Mouse (Mus musculus): Measurements from ENCODE around the gene Atp8a2. TPM values are rescaled to one million over a fixed set of nuclear protein-coding genes. Genes with fewer than 3 reads are reported as not detected.

Gene Atp8a2
- polyA plus RNA-seq, 1 experiment from 2014 or later, result 9.0 TPM

DNA sequence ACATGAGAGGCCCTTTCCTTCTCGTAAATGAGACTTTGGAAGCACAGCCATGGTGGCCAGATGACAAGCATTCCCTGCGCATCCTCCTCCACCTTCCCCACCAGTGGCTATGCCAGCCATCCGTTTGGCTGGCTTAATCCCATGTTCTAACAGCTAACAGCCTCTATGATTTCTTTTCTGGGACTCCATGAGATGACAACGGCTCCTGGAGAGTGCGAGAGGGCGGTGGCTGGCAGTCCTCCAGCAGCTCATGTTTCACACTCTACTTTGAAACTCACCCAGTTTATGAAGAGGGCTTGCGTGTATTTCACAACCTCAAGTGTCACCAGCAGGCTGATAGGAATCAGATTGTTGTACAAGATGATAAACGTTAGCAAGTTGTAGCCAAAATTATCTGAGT lies 170.3 kb downstream of the Atp8a2 start:
- H3K4me3 ChIP-seq (ENCODE audit: low read depth, low read length), result no peak overlapping the region
- no peak overlapping the region for H3K27ac ChIP-seq (ENCODE audit: low read depth, low read length)
- no peaks in the 10 kb centered on the region for H3K9me3 ChIP-seq (ENCODE audit: control insufficient read depth, low read length)
- 82% methylated on average over 8 of the region's 8 CpGs for WGBS
- DNase-seq (ENCODE audit: low spot score) (no peak), ATAC-seq (ENCODE audit: insufficient read depth, low FRiP score, low TSS enrichment) (no peak)
- H3K4me2 ChIP-seq (ENCODE audit: low read depth), result no peak overlapping the region
- H3K9ac ChIP-seq (ENCODE audit: low read length), result no peak overlapping the region
- no peaks in the 10 kb centered on the region for H3K36me3 ChIP-seq (ENCODE audit: control insufficient read depth, insufficient read depth, low read length)
- no peaks in the 10 kb centered on the region for H3K4me1 ChIP-seq (ENCODE audit: control insufficient read depth, insufficient read depth, low read length)
- H3K27me3 ChIP-seq (ENCODE audit: control insufficient read depth, insufficient read depth, low read length), result no peaks in the 10 kb centered on the region

DNA sequence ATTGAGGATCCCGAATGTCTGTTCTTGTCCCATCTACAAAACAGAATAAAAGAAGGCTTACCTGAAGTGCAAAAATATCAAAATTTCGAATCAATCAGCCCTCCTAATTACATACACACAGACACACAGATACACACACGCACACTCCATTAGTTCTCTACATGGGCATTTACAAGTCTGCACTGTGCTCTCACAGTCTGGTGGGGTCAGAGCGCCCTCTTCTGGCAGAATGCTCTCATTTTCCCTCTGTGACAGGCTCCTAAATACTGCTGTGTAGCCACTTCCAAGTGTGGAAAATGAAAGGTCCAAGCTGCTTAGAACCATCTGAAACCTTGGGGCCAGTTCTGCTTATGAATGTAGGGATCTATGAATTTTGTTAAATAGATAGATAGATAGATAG lies 181.1 kb downstream of the Atp8a2 start:
- no peaks in the 10 kb centered on the region for H3K27me3 ChIP-seq (ENCODE audit: control insufficient read depth, insufficient read depth, low read length)
- ATAC-seq (ENCODE audit: insufficient read depth, low FRiP score, low TSS enrichment), result 0 out of 2 replicates have a peak, but pooled peaks have one; percentile 74

DNA sequence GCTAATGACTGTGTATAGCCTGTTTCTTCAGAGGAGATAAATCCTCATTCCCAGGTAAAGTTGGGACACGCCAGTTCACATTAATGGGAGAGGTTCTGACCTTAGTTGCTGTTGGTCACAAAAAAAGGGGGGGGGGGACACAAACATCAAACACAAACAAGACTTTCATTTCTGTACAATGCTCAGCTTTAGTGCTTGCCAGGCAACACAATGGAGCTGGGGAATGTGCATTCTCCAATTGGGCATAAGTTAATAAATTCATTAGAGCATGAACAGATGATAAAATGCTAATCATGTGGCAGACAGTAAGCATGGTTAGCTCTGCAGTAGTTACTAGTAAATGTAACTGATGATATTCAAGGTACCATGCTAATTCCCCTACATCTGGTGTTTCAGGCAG lies 195.2 kb downstream of the Atp8a2 start:
- Histone ChIP-seq H3K36me3 (ENCODE audit: control insufficient read depth, insufficient read depth, low read length) (no peaks in the 10 kb centered on the region), H3K27me3 (ENCODE audit: control insufficient read depth, insufficient read depth, low read length) (no peaks in the 10 kb centered on the region), H3K9me3 (ENCODE audit: control insufficient read depth, low read length) (no peaks in the 10 kb centered on the region), H3K4me2 (ENCODE audit: low read depth) (no peak overlapping the region), H3K27ac (ENCODE audit: low read depth, low read length) (no peak overlapping the region), H3K4me3 (ENCODE audit: low read depth, low read length) (no peak overlapping the region), H3K4me1 (ENCODE audit: control insufficient read depth, insufficient read depth, low read length) (no peaks in the 10 kb centered on the region), H3K9ac (ENCODE audit: low read length) (no peak overlapping the region)
- DNase-seq (ENCODE audit: low spot score) (no peak), ATAC-seq (ENCODE audit: insufficient read depth, low FRiP score, low TSS enrichment) (no peak)
- WGBS, result 84% methylated on average over 1 of the region's 1 CpGs

More for the DNA sequence above, 181.1 kb downstream of the Atp8a2 start:
- peak; percentile 81 for DNase-seq (ENCODE audit: low spot score)
- Histone ChIP-seq H3K27ac (ENCODE audit: low read depth, low read length) (no peak overlapping the region), H3K4me2 (ENCODE audit: low read depth) (no peak overlapping the region), H3K9ac (ENCODE audit: low read length) (no peak overlapping the region), H3K9me3 (ENCODE audit: control insufficient read depth, low read length) (no peaks in the 10 kb centered on the region), H3K4me3 (ENCODE audit: low read depth, low read length) (no peak overlapping the region), H3K36me3 (ENCODE audit: control insufficient read depth, insufficient read depth, low read length) (no peaks in the 10 kb centered on the region), H3K4me1 (ENCODE audit: control insufficient read depth, insufficient read depth, low read length) (no peaks in the 10 kb centered on the region)
- 35% methylated on average over 4 of the region's 4 CpGs for WGBS

DNA sequence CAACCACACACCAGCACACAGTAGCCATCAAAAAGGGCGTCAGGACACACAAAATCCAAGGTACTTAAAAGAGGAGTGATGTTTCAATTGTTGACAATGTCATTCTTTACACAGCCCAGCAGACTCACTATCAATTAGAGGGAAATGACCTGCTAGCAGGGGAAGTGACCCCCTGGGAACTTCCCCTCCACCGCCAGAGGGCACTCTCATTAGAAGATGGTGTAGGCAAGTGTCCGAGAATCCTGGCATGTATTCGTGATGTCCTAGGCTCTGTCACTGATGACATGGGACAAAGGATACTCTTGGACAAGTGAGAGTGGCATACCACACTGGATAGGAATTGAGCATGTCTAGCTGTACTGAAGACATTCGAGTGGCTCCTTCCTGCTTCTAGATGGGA lies 208.1 kb downstream of the Atp8a2 start:
- DNase-seq (ENCODE audit: low spot score) (no peak), ATAC-seq (ENCODE audit: insufficient read depth, low FRiP score, low TSS enrichment) (no peak)
- Histone ChIP-seq H3K27ac (ENCODE audit: low read depth, low read length) (no peak overlapping the region), H3K36me3 (ENCODE audit: control insufficient read depth, insufficient read depth, low read length) (no peaks in the 10 kb centered on the region), H3K4me3 (ENCODE audit: low read depth, low read length) (no peak overlapping the region), H3K9ac (ENCODE audit: low read length) (no peak overlapping the region), H3K4me2 (ENCODE audit: low read depth) (no peak overlapping the region), H3K9me3 (ENCODE audit: control insufficient read depth, low read length) (no peaks in the 10 kb centered on the region), H3K4me1 (ENCODE audit: control insufficient read depth, insufficient read depth, low read length) (no peaks in the 10 kb centered on the region), H3K27me3 (ENCODE audit: control insufficient read depth, insufficient read depth, low read length) (no peaks in the 10 kb centered on the region)
- WGBS, result 59% methylated on average over 5 of the region's 5 CpGs

DNA sequence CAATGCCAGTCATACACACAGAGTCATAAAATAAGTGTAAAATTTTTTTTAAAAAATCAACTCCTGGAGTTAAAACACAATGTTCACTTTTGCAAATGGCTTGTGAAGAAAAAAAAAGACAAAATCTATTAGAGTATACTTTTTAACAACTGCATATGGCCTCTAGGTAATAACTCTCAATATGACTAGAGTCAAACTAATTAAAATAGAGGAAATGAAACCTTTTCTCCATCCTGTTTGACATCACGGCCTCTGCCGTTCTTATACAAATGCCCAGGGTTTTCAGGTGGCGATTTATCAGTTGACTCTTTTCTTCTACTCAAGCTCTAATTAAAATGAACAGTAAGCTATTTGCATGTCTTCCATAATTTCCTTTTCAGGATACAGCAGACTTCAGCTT lies 209.0 kb downstream of the Atp8a2 start:
- 90% methylated on average over 3 of the region's 3 CpGs for WGBS

DNA sequence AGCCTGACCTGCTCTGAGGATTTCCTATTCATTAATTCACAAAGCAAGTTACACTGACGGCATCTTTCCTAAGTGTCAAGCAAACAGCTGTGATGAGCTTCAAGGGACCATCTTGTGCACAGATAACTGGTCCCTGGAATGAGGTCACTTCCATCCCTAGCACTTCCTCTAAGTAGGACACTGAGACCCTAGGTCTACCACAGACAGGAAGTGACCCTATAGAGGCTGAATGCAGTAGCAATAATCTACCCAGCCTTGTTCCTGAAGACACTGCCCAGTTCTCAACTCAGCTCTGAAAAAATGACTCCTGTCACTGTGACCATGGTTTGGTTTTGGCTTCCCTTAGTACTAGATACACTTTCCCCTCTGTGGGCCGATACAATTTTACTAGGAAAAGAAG lies 219.0 kb downstream of the Atp8a2 start:
- no peak overlapping the region for H3K4me2 ChIP-seq (ENCODE audit: low read depth)
- H3K27ac ChIP-seq (ENCODE audit: low read depth, low read length), result no peak overlapping the region
- WGBS, result 58% methylated on average over 2 of the region's 2 CpGs
- no peaks in the 10 kb centered on the region for H3K36me3 ChIP-seq (ENCODE audit: control insufficient read depth, insufficient read depth, low read length)
- ATAC-seq (ENCODE audit: insufficient read depth, low FRiP score, low TSS enrichment) (no peak), DNase-seq (ENCODE audit: low spot score) (no peak)
- no peaks in the 10 kb centered on the region for H3K9me3 ChIP-seq (ENCODE audit: control insufficient read depth, low read length)
- no peaks in the 10 kb centered on the region for H3K4me1 ChIP-seq (ENCODE audit: control insufficient read depth, insufficient read depth, low read length)
- H3K27me3 ChIP-seq (ENCODE audit: control insufficient read depth, insufficient read depth, low read length), result no peaks in the 10 kb centered on the region
- no peak overlapping the region for H3K9ac ChIP-seq (ENCODE audit: low read length)
- H3K4me3 ChIP-seq (ENCODE audit: low read depth, low read length), result no peak overlapping the region

More for the DNA sequence above, 209.0 kb downstream of the Atp8a2 start:
- DNase-seq (ENCODE audit: low spot score) (no peak), ATAC-seq (ENCODE audit: insufficient read depth, low FRiP score, low TSS enrichment) (no peak)
- Histone ChIP-seq H3K9ac (ENCODE audit: low read length) (no peak overlapping the region), H3K4me1 (ENCODE audit: control insufficient read depth, insufficient read depth, low read length) (no peaks in the 10 kb centered on the region), H3K36me3 (ENCODE audit: control insufficient read depth, insufficient read depth, low read length) (no peaks in the 10 kb centered on the region), H3K9me3 (ENCODE audit: control insufficient read depth, low read length) (no peaks in the 10 kb centered on the region), H3K27me3 (ENCODE audit: control insufficient read depth, insufficient read depth, low read length) (no peaks in the 10 kb centered on the region), H3K4me3 (ENCODE audit: low read depth, low read length) (no peak overlapping the region), H3K27ac (ENCODE audit: low read depth, low read length) (no peak overlapping the region), H3K4me2 (ENCODE audit: low read depth) (no peak overlapping the region)

DNA sequence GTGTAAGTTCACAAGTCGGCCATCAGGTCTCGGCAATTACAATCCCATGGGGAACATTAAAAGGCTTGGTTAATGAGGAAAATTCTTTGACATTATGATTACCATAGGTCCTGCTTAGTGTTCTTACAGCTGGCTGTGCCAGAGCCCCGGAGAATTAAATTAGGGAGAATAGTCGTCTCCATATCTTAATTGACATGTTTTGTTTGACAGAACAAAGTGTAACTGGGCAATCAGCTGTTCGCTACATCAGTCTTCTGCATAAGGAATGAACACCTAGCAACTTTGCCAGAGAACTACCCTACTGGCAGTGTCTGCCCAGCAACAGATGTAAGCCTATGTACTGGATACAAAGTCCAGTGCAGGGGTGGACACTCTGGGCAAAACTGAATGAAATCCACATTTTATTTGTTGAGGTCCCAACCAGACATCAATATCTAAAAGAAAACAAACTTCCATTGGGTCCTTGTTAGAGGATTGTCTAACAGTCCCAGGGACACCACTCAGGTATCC lies 225.7 kb downstream of the Atp8a2 start:
- no peaks in the 10 kb centered on the region for H3K27me3 ChIP-seq (ENCODE audit: control insufficient read depth, insufficient read depth, low read length)
- WGBS, result 64% methylated on average over 5 of the region's 5 CpGs
- ATAC-seq (ENCODE audit: insufficient read depth, low FRiP score, low TSS enrichment), result no peak

DNA sequence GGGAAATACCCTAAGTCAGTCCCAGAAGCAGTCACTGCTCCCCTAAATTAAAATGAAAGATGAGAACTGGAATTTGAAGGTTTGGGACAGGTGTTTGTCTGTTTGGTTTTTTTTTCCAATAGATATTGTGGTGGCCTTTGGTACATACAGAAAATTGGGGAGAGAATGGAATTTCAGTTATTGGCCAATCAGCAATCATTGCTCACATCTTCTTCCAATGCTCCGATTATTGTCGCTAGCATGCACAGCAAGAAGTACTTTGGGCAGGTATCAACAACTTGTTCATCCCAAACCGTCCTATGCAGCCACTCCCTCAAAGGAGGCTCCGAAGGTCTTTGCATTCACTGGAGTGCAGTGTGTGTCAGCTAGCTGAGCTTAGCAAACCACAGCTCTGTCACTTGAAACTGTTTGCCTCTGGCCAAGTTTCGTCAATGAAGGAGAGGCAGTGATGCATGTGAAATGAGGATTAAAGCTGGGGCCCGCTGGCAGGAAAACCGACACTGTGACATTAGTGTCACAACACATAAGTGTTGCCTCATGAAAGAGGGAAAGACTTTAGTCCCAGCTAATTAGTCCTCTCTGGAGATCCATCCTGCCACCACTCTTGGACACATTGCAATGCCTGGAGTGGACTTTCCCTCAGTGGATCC lies 227.4 kb downstream of the Atp8a2 start:
- H3K27me3 ChIP-seq (ENCODE audit: control insufficient read depth, insufficient read depth, low read length), result no peaks in the 10 kb centered on the region

More for the DNA sequence above, 225.7 kb downstream of the Atp8a2 start:
- no peaks in the 10 kb centered on the region for H3K4me1 ChIP-seq (ENCODE audit: control insufficient read depth, insufficient read depth, low read length)
- DNase-seq (ENCODE audit: low spot score), result no peak
- H3K4me2 ChIP-seq (ENCODE audit: low read depth), result no peak overlapping the region
- no peak overlapping the region for H3K27ac ChIP-seq (ENCODE audit: low read depth, low read length)
- H3K4me3 ChIP-seq (ENCODE audit: low read depth, low read length), result no peak overlapping the region
- no peak overlapping the region for H3K9ac ChIP-seq (ENCODE audit: low read length)
- no peaks in the 10 kb centered on the region for H3K9me3 ChIP-seq (ENCODE audit: control insufficient read depth, low read length)
- H3K36me3 ChIP-seq (ENCODE audit: control insufficient read depth, insufficient read depth, low read length), result no peaks in the 10 kb centered on the region

DNA sequence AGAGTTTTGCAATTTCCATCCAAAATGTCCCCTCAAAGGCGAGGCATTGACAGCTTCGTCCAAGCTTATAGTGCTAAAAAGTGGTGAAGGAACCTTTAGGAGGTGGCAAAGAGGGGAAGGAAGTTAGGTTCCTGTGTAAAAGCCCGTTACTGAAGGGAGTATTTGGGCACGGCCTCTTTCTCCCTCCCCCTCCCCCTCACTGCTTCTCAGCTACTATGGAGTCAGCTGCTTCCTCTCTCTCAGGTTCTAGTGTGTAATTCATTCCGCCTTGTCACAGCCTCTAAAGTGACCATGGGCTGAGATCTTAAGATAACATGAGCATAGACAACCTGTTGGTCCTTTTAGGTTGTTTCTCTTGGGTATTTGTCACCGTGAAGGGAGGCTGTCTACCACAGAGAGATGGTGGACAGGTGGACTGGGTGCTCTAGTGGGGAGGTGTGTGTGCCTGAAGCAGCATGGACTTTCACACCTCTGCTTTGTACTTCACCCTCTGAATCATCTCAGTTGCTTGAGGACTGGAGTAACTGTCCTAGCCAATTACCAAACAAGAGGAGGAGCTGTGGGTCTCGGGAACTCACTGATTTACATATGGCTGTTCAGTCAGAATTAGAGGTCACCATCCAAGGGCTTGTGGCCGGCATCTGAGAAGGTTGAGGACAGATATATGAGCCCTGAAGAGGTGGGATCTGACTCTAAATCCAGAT lies 229.0 kb downstream of the Atp8a2 start:
- no peak overlapping the region for H3K27ac ChIP-seq (ENCODE audit: low read depth, low read length)
- no peaks in the 10 kb centered on the region for H3K9me3 ChIP-seq (ENCODE audit: control insufficient read depth, low read length)
- H3K4me3 ChIP-seq (ENCODE audit: low read depth, low read length), result no peak overlapping the region
- 74% methylated on average over 8 of the region's 8 CpGs for WGBS
- H3K4me2 ChIP-seq (ENCODE audit: low read depth), result no peak overlapping the region
- no peak for ATAC-seq (ENCODE audit: insufficient read depth, low FRiP score, low TSS enrichment)
- H3K9ac ChIP-seq (ENCODE audit: low read length), result no peak overlapping the region
- H3K4me1 ChIP-seq (ENCODE audit: control insufficient read depth, insufficient read depth, low read length), result no peaks in the 10 kb centered on the region
- DNase-seq (ENCODE audit: low spot score), result no peak
- no peaks in the 10 kb centered on the region for H3K27me3 ChIP-seq (ENCODE audit: control insufficient read depth, insufficient read depth, low read length)
- no peaks in the 10 kb centered on the region for H3K36me3 ChIP-seq (ENCODE audit: control insufficient read depth, insufficient read depth, low read length)

More for the DNA sequence above, 227.4 kb downstream of the Atp8a2 start:
- H3K27ac ChIP-seq (ENCODE audit: low read depth, low read length), result no peak overlapping the region
- no peaks in the 10 kb centered on the region for H3K4me1 ChIP-seq (ENCODE audit: control insufficient read depth, insufficient read depth, low read length)
- no peaks in the 10 kb centered on the region for H3K9me3 ChIP-seq (ENCODE audit: control insufficient read depth, low read length)
- 53% methylated on average over 7 of the region's 7 CpGs for WGBS
- H3K4me3 ChIP-seq (ENCODE audit: low read depth, low read length), result no peak overlapping the region
- DNase-seq (ENCODE audit: low spot score) (no peak), ATAC-seq (ENCODE audit: insufficient read depth, low FRiP score, low TSS enrichment) (no peak)
- no peak overlapping the region for H3K4me2 ChIP-seq (ENCODE audit: low read depth)
- H3K36me3 ChIP-seq (ENCODE audit: control insufficient read depth, insufficient read depth, low read length), result no peaks in the 10 kb centered on the region
- no peak overlapping the region for H3K9ac ChIP-seq (ENCODE audit: low read length)
